Mouse (Mus musculus): Measurements from ENCODE around the gene Rest. TPM values are rescaled to one million over a fixed set of nuclear protein-coding genes. Genes with fewer than 3 reads are reported as not detected.

Rest gene
- polyA plus RNA-seq, 1 experiment from 2014 or later, result 30.8 TPM

GRCm38 (mm10) chr5:77267957-77268624 is 2.8 kb downstream of the Rest start:
- Histone ChIP-seq H3K27ac (no peak overlapping the region), H3K9me3 (no peaks in the 10 kb centered on the region), H3K27me3 (ENCODE audit: insufficient read depth, poor library complexity, severe bottlenecking) (no peaks in the 10 kb centered on the region), H3K4me1 (peaks cover 9% of the 10 kb centered on the region), H3K4me3 (no peak overlapping the region; the same call in 1 of the 2 replicates), H3K36me3 (peaks cover 50% of the 10 kb centered on the region)
- DNase-seq (ENCODE audit: low spot score), result no peak
- 94% methylated on average over 30 of the region's 30 CpGs for WGBS

GRCm38 (mm10) chr5:77269399-77269798 is 4.1 kb downstream of the Rest start:
- H3K36me3 ChIP-seq, result peaks cover 63% of the 10 kb centered on the region

GRCm38 (mm10) chr5:77273151-77273550 is 7.9 kb downstream of the Rest start:
- Histone ChIP-seq H3K36me3 (peaks cover 97% of the 10 kb centered on the region), H3K4me1 (peaks cover 4% of the 10 kb centered on the region), H3K27ac (no peak overlapping the region), H3K4me3 (no peak overlapping the region), H3K27me3 (ENCODE audit: insufficient read depth, poor library complexity, severe bottlenecking) (no peaks in the 10 kb centered on the region), H3K9me3 (no peaks in the 10 kb centered on the region)
- WGBS, result 83% methylated on average over 7 of the region's 7 CpGs
- no peak for DNase-seq (ENCODE audit: low spot score)

More at GRCm38 (mm10) chr5:77269399-77269798, 4.1 kb downstream of the Rest start:
- DNase-seq (ENCODE audit: low spot score), result no peak
- Histone ChIP-seq H3K4me1 (peaks cover 9% of the 10 kb centered on the region), H3K27ac (no peak overlapping the region), H3K9me3 (no peaks in the 10 kb centered on the region), H3K27me3 (ENCODE audit: insufficient read depth, poor library complexity, severe bottlenecking) (no peaks in the 10 kb centered on the region), H3K4me3 (no peak overlapping the region)
- 76% methylated on average over 8 of the region's 8 CpGs for WGBS

- no peak for DNase-seq (ENCODE audit: low spot score)
- Histone ChIP-seq H3K27me3 (ENCODE audit: insufficient read depth, poor library complexity, severe bottlenecking) (no peaks in the 10 kb centered on the region), H3K27ac (no peak overlapping the region), H3K9me3 (no peaks in the 10 kb centered on the region), H3K4me1 (peaks cover 5% of the 10 kb centered on the region; the same call in 1 of the 2 replicates), H3K4me3 (no peak overlapping the region), H3K36me3 (peaks cover 97% of the 10 kb centered on the region)
- WGBS, result 86% methylated on average over 5 of the region's 5 CpGs
These were observed 10.7 kb downstream of the Rest start for GRCm38 (mm10) chr5:77275950-77276349.

- H3K36me3 ChIP-seq, result peaks cover 97% of the 10 kb centered on the region
- H3K27ac ChIP-seq, result no peak overlapping the region
- H3K9me3 ChIP-seq, result no peaks in the 10 kb centered on the region
- no peak overlapping the region for H3K4me3 ChIP-seq
- WGBS, result 92% methylated on average over 6 of the region's 6 CpGs
- H3K4me1 ChIP-seq, result peaks cover 5% of the 10 kb centered on the region; the same call in 1 of the 2 replicates
- no peak for DNase-seq (ENCODE audit: low spot score)
- no peaks in the 10 kb centered on the region for H3K27me3 ChIP-seq (ENCODE audit: insufficient read depth, poor library complexity, severe bottlenecking)
These were observed 11.9 kb downstream of the Rest start for GRCm38 (mm10) chr5:77277204-77277603.

- peaks cover 8% of the 10 kb centered on the region; the same call in 1 of the 2 replicates for H3K4me1 ChIP-seq
- no peak for DNase-seq (ENCODE audit: low spot score)
- no peaks in the 10 kb centered on the region for H3K9me3 ChIP-seq
- peaks cover 85% of the 10 kb centered on the region for H3K36me3 ChIP-seq
- no peak overlapping the region for H3K27ac ChIP-seq
- H3K4me3 ChIP-seq, result no peak overlapping the region
- no peaks in the 10 kb centered on the region for H3K27me3 ChIP-seq (ENCODE audit: insufficient read depth, poor library complexity, severe bottlenecking)
- WGBS, result 88% methylated on average over 20 of the region's 20 CpGs
These were observed 16.4 kb downstream of the Rest start for GRCm38 (mm10) chr5:77281518-77282174.

GRCm38 (mm10) chr5:77282242-77282641 is 17.0 kb downstream of the Rest start:
- 84% methylated on average over 9 of the region's 9 CpGs for WGBS
- Histone ChIP-seq H3K4me1 (peaks cover 14% of the 10 kb centered on the region; the same call in 1 of the 2 replicates), H3K36me3 (peaks cover 79% of the 10 kb centered on the region), H3K9me3 (no peaks in the 10 kb centered on the region), H3K27ac (no peak overlapping the region), H3K4me3 (no peak overlapping the region), H3K27me3 (ENCODE audit: insufficient read depth, poor library complexity, severe bottlenecking) (no peaks in the 10 kb centered on the region)
- DNase-seq (ENCODE audit: low spot score), result no peak

GRCm38 (mm10) chr5:77285685-77286084 is 20.4 kb downstream of the Rest start:
- Histone ChIP-seq H3K4me3 (no peak overlapping the region), H3K9me3 (no peaks in the 10 kb centered on the region), H3K27ac (no peak overlapping the region), H3K4me1 (peaks cover 21% of the 10 kb centered on the region), H3K36me3 (peaks cover 78% of the 10 kb centered on the region), H3K27me3 (ENCODE audit: insufficient read depth, poor library complexity, severe bottlenecking) (no peaks in the 10 kb centered on the region)
- DNase-seq (ENCODE audit: low spot score), result no peak
- WGBS, result 84% methylated on average over 7 of the region's 7 CpGs

GRCm38 (mm10) chr5:77286904-77287303 is 21.6 kb downstream of the Rest start:
- peaks cover 21% of the 10 kb centered on the region for H3K4me1 ChIP-seq
- WGBS, result 62% methylated on average over 5 of the region's 5 CpGs
- DNase-seq (ENCODE audit: low spot score), result no peak
- H3K27me3 ChIP-seq (ENCODE audit: insufficient read depth, poor library complexity, severe bottlenecking), result no peaks in the 10 kb centered on the region
- H3K27ac ChIP-seq, result no peak overlapping the region
- peaks cover 75% of the 10 kb centered on the region for H3K36me3 ChIP-seq
- no peaks in the 10 kb centered on the region for H3K9me3 ChIP-seq
- H3K4me3 ChIP-seq, result no peak overlapping the region

GRCm38 (mm10) chr5:77287901-77288300 is 22.6 kb downstream of the Rest start:
- peaks cover 21% of the 10 kb centered on the region for H3K4me1 ChIP-seq
- no peak overlapping the region for H3K4me3 ChIP-seq
- no peaks in the 10 kb centered on the region for H3K9me3 ChIP-seq
- 76% methylated on average over 6 of the region's 6 CpGs for WGBS
- H3K27ac ChIP-seq, result no peak overlapping the region
- no peaks in the 10 kb centered on the region for H3K27me3 ChIP-seq (ENCODE audit: insufficient read depth, poor library complexity, severe bottlenecking)
- no peak for DNase-seq (ENCODE audit: low spot score)
- peaks cover 74% of the 10 kb centered on the region for H3K36me3 ChIP-seq

- WGBS, result 65% methylated on average over 8 of the region's 8 CpGs
- no peak for DNase-seq (ENCODE audit: low spot score)
- H3K4me3 ChIP-seq, result no peak overlapping the region
- H3K36me3 ChIP-seq, result peaks cover 73% of the 10 kb centered on the region
- H3K9me3 ChIP-seq, result no peaks in the 10 kb centered on the region
- no peak overlapping the region for H3K27ac ChIP-seq
- H3K4me1 ChIP-seq, result peaks cover 21% of the 10 kb centered on the region
- H3K27me3 ChIP-seq (ENCODE audit: insufficient read depth, poor library complexity, severe bottlenecking), result no peaks in the 10 kb centered on the region
These were observed 24.4 kb downstream of the Rest start for GRCm38 (mm10) chr5:77289686-77290085.

GRCm38 (mm10) chr5:77290606-77291005 is 25.3 kb downstream of the Rest start:
- DNase-seq (ENCODE audit: low spot score), result no peak
- Histone ChIP-seq H3K27me3 (ENCODE audit: insufficient read depth, poor library complexity, severe bottlenecking) (no peaks in the 10 kb centered on the region), H3K36me3 (peaks cover 77% of the 10 kb centered on the region), H3K9me3 (no peaks in the 10 kb centered on the region), H3K27ac (no peak overlapping the region), H3K4me1 (peaks cover 21% of the 10 kb centered on the region), H3K4me3 (no peak overlapping the region)
- 93% methylated on average over 2 of the region's 2 CpGs for WGBS

- Histone ChIP-seq H3K27ac (no peak overlapping the region), H3K36me3 (peaks cover 90% of the 10 kb centered on the region), H3K9me3 (no peaks in the 10 kb centered on the region), H3K27me3 (ENCODE audit: insufficient read depth, poor library complexity, severe bottlenecking) (no peaks in the 10 kb centered on the region), H3K4me1 (peaks cover 12% of the 10 kb centered on the region), H3K4me3 (no peak overlapping the region)
- WGBS, result 87% methylated on average over 7 of the region's 7 CpGs
- no peak for DNase-seq (ENCODE audit: low spot score)
These were observed 27.7 kb downstream of the Rest start for GRCm38 (mm10) chr5:77292803-77293522.

Data from heart, embryonic 10.5 days (tissue).